Mouse (Mus musculus) NIH3T3 (cell line): ENCODE measurements around the gene Cst11.
"Not testable (repeated sequence)": the region's sequence is repeated elsewhere in the genome, so short reads cannot be mapped to it uniquely, and the experiment has no call there.

Experiments
- DNase-seq: peaks from one replicate; pipeline ENCODE4 v3.0.0-alpha.2; 2012; ENCODE audit warnings: low read depth

Gene Cst11

DNA sequence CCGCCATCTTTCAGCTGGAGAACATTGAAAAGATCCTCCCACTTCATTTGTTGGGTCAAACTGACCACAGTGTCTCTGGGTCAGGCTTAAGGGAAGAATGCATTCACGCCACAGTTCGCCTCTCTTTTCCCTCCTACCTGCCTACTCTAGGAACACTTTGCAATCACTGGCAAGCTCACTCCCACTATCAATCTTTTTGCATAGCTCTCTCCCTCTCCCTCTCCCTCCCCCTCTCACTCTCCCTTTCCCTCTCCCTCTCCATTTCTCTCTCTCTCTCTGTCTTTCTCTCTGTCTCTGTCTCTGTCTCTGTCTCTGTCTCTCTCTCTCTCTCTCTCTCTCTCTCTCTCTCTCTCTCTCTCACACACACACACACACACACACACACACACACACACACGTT is at the start of gene Cst11:
Cst11 (minus strand) TSS at position 101 of the 400 bp plus-strand sequence.
- DNase-seq = not testable (repeated sequence)

DNA sequence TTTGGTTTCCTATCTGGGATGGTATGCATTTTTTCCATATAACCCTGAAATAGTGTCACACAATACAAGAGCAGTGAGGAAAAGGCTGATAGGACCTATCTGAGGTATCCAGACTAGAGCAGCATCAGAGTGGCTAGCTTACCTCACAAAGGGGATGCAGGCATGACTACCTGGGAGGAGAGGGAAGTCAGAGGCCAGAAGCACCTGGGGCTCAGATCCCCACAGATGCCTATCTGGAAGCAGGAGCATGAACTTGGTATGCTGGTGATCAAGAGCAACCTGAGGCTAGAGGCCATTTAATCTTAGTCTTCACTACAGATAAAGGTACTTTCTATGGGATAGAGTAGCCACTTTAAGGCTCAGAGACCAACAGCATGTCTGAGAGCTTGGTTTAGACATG is 48.6 kb upstream of the Cst11 start, which contains the start of gene Cst13:
Cst13 (plus strand) TSS at position 173 of the 400 bp plus-strand sequence.
- DNase-seq = no peak

DNA sequence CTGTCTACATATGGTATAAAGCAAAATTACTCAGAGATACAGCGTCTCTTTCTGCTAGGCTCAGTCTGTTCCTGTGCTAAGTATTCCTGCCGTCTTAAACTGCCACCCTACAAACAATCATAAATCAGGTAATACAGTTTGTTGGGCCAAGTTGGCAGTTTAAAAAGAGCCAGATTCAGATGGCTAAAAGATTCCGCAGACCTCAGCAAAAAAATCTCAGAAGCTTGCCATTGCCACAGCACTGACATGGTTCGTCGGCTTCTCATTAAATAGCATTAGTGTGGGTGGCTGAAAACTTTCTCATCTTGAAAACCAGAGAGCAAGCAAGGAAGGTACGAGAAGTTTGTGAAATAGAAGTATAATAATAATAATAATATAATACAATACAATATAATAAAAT is 35.4 kb upstream of the Cst11 start:
- DNase-seq = no peak

DNA sequence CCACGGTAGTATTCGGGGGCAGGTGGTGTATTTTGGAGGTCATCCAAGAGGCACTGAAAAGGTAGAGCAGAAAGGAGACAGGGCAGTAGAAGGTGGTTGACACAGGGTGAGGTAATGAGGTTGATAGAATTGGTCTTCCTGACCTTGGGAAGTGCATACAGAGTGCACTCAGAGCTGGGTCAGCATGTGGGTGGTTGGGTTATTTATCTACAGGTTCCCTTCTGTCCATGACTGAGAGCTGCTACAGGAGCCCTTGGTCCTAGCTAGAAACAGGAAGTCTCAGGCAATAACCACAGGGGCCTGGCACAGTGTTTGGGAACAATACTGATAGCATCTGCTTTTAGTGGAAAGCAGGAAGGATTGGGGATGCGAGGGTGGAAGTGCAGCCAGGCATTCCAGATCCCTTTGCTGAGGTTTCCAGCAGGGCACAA is 30.2 kb upstream of the Cst11 start:
- no peak for DNase-seq

DNA sequence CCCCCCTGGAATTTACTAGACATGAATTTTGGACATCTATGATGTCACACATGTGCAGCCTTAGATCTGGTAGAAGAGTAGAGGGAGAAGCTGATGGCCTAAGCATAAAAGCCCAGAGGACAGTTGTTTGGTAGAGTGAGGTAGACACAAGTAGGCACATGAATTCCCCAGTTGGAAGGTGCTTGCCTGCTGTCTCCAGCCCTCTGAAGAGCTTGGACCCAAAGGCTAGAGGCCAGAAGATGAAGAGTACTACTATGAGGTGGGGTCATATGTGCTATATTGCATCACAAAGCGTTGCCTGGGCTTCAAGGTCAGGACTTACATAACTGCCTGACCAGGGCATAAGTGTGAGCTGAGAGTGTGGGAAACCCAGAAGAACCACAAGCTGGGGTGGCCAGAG is 27.2 kb upstream of the Cst11 start, which contains the start of gene Cst8:
Cst8 (plus strand) TSS at position 301 of the 400 bp plus-strand sequence.
- DNase-seq = no peak

DNA sequence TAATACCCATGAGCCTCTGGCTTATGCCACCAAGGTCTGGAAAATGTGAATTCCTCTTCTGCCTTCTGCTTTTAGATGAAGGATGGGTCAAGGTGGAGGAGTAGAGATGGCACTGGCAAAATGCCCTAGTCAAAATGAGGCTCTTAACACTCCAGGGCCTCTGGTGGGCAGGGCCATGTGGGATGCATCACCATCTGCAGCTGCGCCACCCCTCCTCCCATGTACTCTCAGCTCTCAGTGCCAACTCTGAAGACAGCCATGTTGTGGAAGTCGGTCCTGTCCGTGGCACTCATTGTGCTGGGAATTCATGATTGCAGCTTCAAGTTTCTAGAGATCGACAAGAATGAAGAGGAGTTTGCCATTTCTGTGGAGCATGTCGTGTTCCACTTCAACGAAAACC is 17.8 kb upstream of the Cst11 start, which contains the start of gene Cst12:
Cst12 (plus strand) TSS at position 220 of the 400 bp plus-strand sequence.
- no peak for DNase-seq

DNA sequence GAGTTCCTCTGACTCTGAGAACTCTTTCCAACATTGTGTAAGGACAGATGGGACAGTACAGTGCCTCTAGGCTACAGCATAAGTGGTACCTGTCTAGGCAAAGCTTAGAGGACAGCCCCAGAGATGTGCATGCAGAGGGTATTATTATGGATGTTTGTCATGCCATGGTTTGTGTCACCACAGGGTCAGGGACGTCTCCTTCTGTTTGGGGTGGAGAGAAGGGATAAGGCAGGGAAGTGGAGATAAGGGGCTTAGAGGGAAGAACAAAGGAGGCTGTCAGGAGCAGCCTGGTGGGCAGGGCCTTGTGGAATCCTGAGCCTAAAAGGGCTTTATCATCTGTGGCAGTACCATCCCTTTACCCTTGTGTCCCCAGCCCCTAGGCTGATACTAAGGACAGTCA is 10.4 kb upstream of the Cst11 start, which contains the start of gene 8030411F24Rik:
8030411F24Rik (plus strand) TSS at position 301 of the 400 bp plus-strand sequence.
- DNase-seq = no peak

DNA sequence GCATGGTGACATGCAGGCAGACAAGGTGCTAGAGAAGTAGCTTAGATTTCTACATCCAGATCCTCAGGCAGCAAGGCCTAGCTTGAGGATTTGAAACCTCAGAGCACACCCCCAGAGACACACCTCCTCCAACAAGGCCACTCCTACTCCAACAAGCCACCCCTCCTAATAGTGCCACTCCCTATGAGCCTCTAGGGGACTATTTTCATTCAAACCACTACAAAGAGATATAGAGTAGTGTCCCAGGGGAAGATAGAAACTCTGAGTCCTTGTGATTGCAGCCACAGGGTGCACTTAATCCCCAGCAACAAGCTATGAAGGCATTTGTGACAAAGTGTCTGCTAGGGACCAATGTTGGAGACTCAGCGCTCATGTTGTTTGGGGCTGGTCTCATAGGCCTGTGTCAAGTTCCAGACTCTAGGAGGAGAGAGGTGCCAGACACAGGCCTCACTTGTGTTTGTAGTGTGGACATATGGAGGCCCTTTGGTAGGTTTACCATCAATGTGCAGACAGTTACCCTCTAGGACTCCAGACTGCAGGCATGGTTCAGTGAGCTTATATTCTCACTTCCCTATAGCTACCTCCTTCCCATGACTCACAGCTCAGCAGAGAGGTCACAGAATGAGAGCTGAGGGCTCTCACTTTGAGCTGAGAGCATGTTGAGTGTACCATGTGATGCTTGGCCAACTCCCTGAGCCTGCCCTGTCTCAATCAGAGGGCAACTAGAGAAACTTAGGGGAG is 7.5 kb downstream of the Cst11 start:
- DNase-seq = peak; percentile 11

DNA sequence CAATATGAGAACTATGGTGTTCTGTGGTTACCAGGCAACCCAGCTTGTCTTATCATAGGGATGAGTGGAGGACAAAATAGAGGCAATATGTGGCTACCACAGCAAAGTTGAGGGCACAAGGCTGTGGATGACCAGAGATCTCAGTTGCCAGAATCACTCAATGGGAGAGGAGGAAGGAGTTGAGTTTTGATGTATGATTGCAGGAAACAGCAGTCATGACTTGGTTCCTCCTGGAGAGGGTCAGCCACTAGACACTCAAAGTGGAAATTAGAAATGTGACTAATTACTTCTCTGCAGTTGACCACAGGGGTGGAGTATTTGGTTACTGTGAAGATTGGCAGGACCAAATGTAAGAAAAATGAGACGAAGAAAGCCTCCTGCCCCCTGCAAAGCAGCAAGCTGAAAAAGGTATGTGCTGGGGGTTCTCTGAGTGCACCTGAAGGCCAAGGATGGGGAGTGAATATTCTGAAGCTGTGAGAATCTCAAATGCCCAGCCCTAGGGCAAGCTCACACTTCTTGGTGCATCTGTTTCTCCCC is 16.9 kb downstream of the Cst11 start:
- DNase-seq = no peak

DNA sequence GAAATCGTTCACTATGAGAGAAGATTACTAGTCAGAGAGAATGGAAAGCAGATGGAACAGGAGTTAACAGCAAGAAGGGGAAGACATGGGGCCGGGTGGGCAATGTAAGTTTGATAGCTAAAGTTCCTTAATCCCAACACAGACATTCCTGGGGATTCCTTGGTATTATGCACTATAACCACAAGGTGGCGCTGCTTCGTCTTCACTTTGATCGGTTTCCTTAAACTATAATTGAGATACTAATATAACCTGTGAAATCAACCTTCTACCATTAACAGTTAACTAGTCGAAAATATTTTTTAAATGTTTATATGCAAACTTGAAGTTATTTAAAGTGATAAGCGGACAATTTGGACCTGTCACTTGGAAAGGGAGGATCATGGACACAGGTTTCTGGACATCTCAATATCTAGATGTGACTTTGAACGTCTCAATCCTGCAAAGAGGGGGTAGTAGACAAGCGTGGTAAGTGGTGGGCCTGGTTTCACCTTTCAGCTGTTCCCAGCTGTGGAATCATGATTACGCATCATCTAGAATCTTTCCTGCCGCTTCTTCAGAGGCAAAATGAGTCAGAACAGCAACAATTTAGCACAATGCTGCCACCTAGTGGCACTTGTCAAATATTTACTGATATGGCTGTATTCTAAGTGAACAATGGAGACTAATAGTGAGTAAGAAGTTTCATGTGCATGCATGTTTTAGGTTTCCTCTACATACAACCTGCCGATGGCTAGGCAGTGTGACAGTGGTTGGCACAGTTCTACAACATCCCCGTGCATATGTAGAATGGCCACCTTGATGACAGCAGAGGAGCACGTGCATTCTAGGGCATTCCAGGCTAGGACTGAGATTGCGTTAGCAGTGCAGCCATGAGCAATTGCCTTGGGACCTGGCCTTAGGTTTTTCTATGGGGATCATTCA is 19.1 kb downstream of the Cst11 start:
- peak; percentile 97 for DNase-seq

DNA sequence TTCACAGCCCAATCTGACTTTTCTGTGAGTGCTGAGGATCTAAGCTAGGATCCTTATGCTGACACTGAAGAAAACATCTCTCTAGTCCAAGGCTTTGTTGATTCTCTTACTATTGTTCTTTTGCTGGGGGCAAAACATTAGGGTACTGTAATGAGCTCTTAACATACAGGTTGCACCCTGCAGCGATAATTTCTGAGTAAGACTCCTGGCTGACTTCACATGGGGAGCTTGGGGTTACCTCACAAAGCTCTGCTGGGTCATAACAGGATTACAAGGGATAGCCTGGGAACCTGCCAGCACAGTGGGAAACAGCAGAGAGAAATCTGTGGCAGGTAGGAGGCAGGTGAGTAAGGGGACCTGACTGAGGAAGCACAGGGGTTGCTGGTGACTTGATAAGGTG is 21.2 kb downstream of the Cst11 start, which contains the start of gene Cstl1:
Cstl1 (plus strand) TSS at position 301 of the 400 bp plus-strand sequence.
- no peak for DNase-seq

DNA sequence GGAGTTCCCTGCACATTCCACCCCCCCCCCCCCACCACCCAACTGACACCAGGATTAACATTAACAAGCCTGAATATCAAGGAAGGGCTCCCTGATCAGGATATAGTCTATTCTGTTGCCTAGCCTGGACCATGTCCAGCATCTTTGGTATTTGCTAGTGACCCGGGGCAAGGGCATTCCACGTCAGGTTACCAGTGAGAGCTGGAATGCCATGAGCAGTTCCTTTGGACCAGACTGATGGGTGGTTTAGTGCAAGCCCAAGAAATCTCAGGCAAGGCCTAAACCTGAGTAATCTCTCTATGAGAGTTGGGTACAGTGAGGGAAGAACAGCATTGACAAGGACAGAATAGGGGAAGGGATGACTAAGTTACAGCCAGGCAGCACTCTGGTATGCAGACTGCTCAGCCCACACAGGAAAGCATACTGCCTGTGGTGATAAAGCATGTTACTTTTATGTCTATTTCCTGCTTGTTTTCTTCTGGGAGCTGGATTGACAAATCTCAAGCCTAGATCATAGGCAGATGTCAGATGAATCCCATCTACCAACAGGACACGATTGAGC is 27.4 kb downstream of the Cst11 start:
- peak; percentile 41 for DNase-seq

DNA sequence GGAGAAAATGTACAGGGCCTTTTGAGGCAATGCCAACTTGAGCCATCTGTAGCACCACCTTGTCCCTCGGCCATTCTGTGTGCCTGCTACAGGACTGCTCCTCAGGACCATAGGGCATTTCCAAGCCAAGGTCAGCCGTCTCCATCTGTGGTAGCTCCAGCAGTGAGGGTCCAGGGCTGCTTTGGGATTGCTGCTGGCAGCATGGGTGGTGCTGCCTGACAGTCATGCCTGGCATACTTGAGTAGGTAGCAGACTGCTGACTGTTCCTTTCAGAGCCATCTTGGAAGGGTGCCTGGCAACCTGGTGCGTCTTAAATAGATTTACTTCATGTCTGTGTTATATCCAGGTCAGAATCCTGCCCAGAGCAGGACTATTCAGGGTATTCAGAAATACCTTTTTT is 28.3 kb downstream of the Cst11 start:
- no peak for DNase-seq

DNA sequence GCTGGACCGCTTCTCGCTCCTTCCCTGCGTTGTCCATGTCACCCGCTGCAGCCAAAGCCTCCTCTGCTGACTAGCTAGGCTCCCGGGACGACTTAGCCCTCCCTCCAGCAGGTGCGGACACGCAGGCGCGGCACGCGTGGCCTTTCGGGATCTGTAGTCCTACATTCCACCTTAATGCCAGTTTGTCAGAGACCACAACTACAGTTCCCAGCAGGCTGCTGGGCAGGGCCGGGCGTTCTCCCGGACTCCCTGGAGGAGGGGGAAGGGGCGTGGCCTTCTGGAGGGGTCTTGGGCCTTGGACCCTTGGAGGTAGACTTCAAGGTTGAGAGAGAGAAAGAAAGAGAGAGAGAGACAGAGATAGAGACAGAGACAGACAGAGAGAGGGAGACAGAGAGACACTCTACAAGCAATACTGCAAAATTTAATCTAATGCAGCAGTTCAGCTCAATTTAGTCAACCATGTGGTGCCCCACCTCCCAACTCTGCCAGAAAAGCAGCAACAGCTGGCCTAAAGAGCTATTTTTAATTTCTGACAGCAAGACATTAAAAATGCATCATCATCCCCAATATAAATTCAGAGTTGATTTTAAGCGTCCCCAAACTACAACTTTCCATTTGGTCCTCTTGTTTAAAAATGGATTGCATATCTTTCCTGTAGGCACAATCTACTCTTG is 38.8 kb downstream of the Cst11 start, which contains the start of gene Napb:
Napb (minus strand) TSS at position 141 of the 674 bp plus-strand sequence.
- peak; percentile 96 for DNase-seq

DNA sequence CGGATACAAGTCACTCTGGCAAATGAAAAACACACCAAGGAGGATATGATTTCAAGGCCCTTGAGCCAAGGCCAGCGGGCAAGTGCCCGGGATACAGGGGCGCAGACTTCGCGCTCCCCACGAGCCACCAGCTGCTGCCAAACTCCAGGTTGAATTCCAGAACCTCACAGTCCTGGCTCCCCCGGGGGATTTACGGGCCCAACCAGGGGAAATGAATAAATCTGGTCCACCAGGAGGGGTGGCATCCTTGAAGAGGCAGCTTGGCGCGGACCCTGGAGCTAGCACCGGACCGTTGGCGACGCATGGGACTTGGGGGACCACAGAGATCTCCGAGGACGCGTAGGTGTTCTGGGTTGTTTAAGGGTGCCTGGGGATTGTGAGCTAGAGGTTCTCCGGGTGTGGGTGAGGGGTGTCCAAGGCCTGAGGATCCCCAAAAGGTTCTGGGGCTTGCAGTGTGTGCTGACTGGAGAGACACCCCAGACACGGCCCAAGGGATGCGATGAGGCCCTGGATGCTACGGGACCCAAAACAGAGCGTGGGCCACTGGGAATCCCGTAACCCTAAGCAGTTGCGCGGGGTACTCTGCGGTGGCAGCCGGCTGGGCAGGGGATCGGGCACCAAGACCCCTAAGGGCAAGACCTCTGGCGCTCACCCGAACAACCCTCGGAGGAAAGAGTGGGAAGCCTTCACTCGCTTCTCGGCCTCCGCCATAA is 39.5 kb downstream of the Cst11 start:
- DNase-seq = peak; percentile 48

DNA sequence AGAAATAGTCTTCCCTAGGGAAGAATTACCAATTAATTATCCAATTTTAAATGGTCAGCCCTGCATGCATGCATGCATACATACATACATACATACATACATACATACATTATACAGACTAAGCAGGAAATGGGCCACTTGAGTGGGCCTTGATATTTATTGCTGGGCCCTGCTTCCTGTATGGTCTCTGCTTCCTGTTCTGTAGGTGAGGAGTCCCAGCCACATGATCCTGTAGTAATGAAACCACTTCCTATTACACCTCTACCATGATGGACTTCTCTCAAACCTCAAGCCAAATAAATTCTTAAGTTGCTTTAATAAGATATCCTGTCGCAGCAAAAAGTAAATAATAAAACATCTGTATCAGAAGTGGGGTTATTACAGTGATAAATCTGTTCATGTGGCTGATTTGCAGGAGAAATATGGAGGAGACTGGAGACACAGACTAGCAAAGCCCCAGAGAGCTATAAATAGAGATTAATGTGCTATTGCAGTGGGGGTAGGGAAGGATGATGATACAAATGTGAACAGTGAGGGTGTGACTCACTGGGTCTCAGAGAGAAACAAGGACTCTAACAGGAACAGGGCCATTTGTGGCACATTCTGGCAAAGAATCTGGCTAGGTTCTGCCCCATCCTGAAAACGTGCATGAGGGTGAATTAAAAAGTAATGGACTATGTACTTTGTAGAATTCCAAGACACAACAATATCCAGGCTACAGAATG is 51.9 kb downstream of the Cst11 start:
- peak; percentile 50 for DNase-seq
